Mouse (Mus musculus) hematopoietic multipotent progenitor cell, adult 10-12 weeks (in vitro differentiated cells): ENCODE results near the gene Olfr1396. TPM values are rescaled to one million over a fixed set of nuclear protein-coding genes. Genes with fewer than 3 reads are reported as not detected.

Source experiments
- polyA plus RNA-seq: library from polyadenylated mRNA; stranded (reverse); fragments of >175 nt; gene quantifications from 2 replicates; pipeline ENCODE4 v1.2.3, GENCODE M21; 2012; ENCODE audit warnings: low replicate concordance

Gene Olfr1396
- polyA plus RNA-seq, result not detected in 2 replicates

DNA sequence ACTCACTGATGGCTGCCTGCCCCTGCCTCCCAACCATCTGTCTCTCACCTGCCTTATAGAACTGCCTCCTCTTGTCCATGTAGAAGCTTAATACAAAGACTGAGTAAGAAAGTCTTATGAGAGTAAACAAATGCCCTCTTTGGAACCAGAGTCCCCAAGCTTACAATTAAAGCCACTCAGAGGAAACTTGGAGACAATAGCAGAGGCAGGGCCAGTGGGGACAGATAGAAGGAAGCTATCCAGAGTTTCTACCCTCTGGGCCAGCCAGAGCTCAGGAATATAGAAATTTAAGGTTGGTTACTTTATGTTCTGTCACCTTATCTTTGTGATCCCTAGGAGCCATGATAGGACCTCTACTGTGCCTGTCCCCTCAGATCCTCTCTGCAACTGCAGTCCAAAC lies at the start of gene Olfr1396:
Gene Olfr1396 (minus strand): TSS at position 101 of the 400 bp plus-strand sequence.

GRCm38 (mm10) chr11:49154077-49154476 lies 39.4 kb upstream of the Olfr1396 start, which contains the start of gene Olfr1394:
Gene Olfr1394 (plus strand): TSS chr11:49154377.

DNA sequence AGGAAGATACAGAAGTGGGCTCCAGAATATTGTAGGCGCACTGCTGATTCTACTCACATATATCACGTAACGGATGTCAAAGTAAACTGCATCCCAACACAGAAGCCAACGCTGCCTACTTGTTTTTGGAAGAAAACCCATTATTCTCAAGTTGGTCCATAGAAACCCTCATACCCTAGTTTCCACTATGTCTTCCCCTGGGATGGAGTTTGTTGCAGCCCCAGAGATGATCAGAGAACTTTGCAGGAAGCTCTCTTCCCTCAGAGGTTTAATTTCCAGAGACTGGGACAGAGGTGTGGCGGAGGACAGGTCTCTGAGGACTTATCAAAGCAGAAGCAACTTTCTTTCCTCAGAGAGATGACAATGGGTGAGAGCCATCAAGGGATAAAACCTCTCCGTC lies 27.3 kb upstream of the Olfr1396 start, which contains the start of gene Olfr1395:
Gene Olfr1395 (plus strand): TSS at position 301 of the 400 bp plus-strand sequence.

DNA sequence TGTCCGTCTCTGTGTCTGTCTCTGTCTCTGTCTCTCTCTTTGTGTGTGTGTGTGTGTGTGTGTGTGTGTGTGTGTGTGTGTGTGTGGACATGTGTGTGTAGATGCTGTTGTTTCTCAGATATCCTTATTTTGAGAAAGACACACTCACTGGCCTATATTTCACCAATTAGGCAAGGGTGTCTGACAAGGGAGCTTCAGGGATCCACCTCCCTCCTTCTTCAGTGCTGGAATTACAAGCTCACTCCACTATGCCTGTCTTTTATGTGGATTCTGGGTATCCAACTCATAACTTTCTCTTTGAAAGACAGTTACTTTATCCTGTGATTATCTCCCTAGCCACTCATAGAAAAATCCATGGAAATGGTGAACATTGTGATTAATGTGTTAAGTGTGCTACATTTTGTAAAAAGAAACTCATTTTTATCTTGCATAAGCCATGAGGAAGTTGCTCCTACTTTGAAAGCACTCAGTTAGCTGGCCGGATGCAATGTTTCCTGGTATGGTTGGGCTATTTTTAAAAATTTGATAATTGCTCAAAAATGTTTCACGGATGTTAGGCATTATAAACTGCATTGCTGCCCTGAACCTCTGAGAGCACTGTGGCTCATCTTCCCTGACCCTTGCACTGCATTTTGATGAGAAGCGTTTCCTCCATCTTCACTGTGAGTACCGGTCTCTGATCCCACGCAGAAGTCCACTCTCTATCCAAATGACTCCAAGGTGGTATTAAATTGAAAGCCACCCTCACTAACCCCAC lies 38.5 kb downstream of the Olfr1396 start, which contains the start of gene Ifi47:
Gene Ifi47 (plus strand): TSS at position 587 of the 757 bp plus-strand sequence.

DNA sequence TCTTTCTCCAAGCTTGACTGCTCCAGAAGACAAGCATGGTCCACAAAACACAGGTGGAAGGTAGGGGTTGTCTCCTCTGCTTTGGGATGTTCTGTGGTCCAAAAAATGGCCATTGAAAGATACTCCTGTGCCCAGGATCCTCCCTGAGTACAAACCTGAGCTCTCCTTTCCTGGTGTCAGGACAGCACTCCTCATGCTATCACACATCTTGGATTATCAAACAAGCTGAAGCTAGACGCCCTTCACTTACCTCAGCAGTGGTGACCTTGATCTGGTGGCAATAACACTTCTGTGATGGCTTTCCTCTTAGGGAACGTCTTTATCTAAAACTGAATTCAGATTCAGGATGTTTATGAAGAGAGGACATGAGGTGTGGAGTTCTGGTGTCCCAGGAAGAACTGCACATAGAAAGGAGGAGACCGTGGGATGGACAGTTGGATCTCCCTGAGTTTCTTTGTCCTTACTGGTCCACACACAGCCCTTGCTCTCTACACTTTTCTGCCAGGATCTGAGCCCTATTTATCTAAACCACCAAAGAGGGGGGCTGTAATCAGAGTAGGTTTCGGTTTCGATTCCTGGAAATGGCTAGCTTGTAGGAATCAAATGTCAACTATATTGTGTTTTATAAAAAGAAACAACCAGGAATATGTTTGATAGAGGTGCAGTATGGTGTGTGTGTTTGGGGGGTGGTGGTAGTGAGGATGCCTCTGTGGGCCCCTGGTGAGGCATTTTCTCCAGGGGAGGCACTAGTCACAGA lies 50.8 kb downstream of the Olfr1396 start, which contains the start of gene Tgtp2:
Gene Tgtp2 (minus strand): TSS at position 494 of the 757 bp plus-strand sequence.

Other genes starting within 250 kb of the Olfr1396 start
- 5.7 and 6.1 TPM in 2 replicates for gene Irgm1, start 243.2 kb downstream of the Olfr1396 start, polyA plus RNA-seq
- 0.40 and 0.45 TPM in 2 replicates for gene Gm5431, start 212.7 kb downstream of the Olfr1396 start, polyA plus RNA-seq
- 4.0 and 21.9 TPM in 2 replicates for gene Psme2b, start 168.7 kb downstream of the Olfr1396 start, polyA plus RNA-seq
- 0.04 and 0.08 TPM in 2 replicates for gene Olfr56, start 136.0 kb downstream of the Olfr1396 start, polyA plus RNA-seq
- gene 9930111J21Rik1, start 135.5 kb downstream of the Olfr1396 start, polyA plus RNA-seq, result 6.6 and 11.8 TPM in 2 replicates
- 0.11 and 0.20 TPM in 2 replicates for gene Gm12185, start 122.6 kb downstream of the Olfr1396 start, polyA plus RNA-seq
- gene Tgtp1, start 120.7 kb downstream of the Olfr1396 start, polyA plus RNA-seq, result 2.3 and 4.4 TPM in 2 replicates
- 9.9 and 21.1 TPM in 2 replicates for gene 9930111J21Rik2, start 63.6 kb downstream of the Olfr1396 start, polyA plus RNA-seq
- 10.4 and 14.3 TPM in 2 replicates for gene Tgtp2, start 50.7 kb downstream of the Olfr1396 start, polyA plus RNA-seq
- 8.0 and 8.1 TPM in 2 replicates for gene Ifi47, start 38.3 kb downstream of the Olfr1396 start, polyA plus RNA-seq
- not detected in 2 replicates for gene Olfr1395, start 27.4 kb upstream of the Olfr1396 start, polyA plus RNA-seq
- gene Olfr1394, start 39.5 kb upstream of the Olfr1396 start, polyA plus RNA-seq, result not detected in 2 replicates
- 0.81 and 2.0 TPM in 2 replicates for gene Btnl9, start 72.3 kb upstream of the Olfr1396 start, polyA plus RNA-seq
- gene Zfp62, start 88.4 kb upstream of the Olfr1396 start, polyA plus RNA-seq, result 13.0 and 14.0 TPM in 2 replicates
- 202 and 412 TPM in 2 replicates for gene Mgat1, start 129.3 kb upstream of the Olfr1396 start, polyA plus RNA-seq
- gene Olfr1393, start 163.4 kb upstream of the Olfr1396 start, polyA plus RNA-seq, result not detected in 2 replicates
- gene Olfr1392, start 170.4 kb upstream of the Olfr1396 start, polyA plus RNA-seq, result 0.03 TPM in 1 of 2 replicates, not detected in the other
- gene Olfr10, start 189.9 kb upstream of the Olfr1396 start, polyA plus RNA-seq, result 0.04 TPM in 1 of 2 replicates, not detected in the other
- not detected in 2 replicates for gene Olfr1391, start 207.9 kb upstream of the Olfr1396 start, polyA plus RNA-seq
- gene Olfr1390, start 220.3 kb upstream of the Olfr1396 start, polyA plus RNA-seq, result not detected in 2 replicates